Mouse (Mus musculus) yolk sac, embryonic 10.5 days (tissue): Measurements from ENCODE around the gene Esp16.
"Not testable (repeated sequence)": the region's sequence is repeated elsewhere in the genome, so short reads cannot be mapped to it uniquely, and the experiment has no call there.

Experiments used
- DNase-seq: peaks from one replicate; pipeline ENCODE4 v3.0.0-alpha.2; 2017; ENCODE audit warnings: low spot score

Esp16 gene

DNA sequence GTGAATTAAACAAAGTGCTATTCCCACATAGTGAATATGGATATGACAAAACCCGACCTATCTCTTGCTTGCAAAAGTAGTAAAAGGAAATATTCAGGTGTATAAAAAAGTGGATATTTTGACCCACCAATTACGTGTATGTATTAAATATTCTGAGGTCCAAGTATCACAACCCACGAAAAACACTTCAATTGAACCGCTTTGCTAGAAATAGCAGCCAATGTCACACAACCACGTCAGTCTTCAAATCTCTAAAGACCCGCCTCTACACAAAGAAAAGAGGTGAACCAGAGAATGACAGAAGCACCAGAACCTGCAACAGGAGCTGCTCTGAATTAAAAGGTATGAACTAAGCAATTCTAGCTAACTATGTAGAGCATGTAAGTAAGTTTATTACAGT lies at the start of gene Esp16:
TSS of gene Esp16 (plus strand) at position 301 of the 400 bp plus-strand sequence.
- not testable (repeated sequence) for DNase-seq

DNA sequence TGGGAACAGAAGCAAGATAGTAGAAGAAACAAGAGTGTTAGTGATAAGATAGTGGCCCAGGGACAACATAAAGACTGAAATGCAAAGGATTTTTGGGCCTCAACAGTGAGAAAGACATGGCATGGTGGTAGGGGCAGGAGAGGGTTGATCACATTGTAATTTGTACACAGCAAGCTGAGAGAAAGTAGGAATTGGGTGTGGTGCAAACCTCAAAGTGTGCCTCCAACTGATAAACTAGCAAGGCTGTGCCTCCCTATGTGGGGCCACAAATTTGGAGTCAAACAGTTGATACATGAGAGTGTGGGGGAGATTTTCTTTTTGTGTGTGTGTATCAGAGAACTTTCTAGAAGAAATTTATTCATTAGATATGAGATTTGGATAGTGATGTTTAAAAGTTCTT lies 37.9 kb upstream of the Esp16 start:
- DNase-seq, result not testable (repeated sequence)
